In genomic region chr9:61375802-61376561, GRCm38 (mm10) we compare ENCODE assay signal across 9 mouse cellular contexts. TPM values are rescaled to one million over a fixed set of nuclear protein-coding genes. Genes with fewer than 3 reads are reported as not detected.
A peak's percentile ranks its signal among the peaks of the same experiment; 100 is the strongest.
DNase-seq lines count a peak whose midpoint lies in the region; ATAC-seq lines count a peak whose summit lies in the region.
"Had no signal": no experiment of that assay in that cellular context is flagged by ENCODE, and none has a peak within 500 bp of the region (broad histone marks: within the 10 kb centered on the region; RNA-seq: fewer than 3 reads in every experiment).

No protein-coding gene starts in this region.

- H3K4me1 ChIP-seq in limb, embryonic 15.5 days, result peaks cover 69% of the 10 kb centered on the region
- H3K4me1 ChIP-seq in stomach, embryonic 15.5 days, result peaks cover 69% of the 10 kb centered on the region

- no peak overlapping the region for H3K9ac ChIP-seq in limb, embryonic 15.5 days
- no peak overlapping the region for H3K9ac ChIP-seq in stomach, embryonic 15.5 days

- WGBS in limb, embryonic 15.5 days, result 24% methylated on average over 11 of the region's 11 CpGs
- 47% methylated on average over 11 of the region's 11 CpGs for WGBS in stomach, embryonic 15.5 days

- H3K4me3 ChIP-seq in limb, embryonic 15.5 days, result peak overlapping the region; percentile 89
- H3K4me3 ChIP-seq in stomach, embryonic 15.5 days (replicated peaks), result 0 out of 2 replicates have a peak overlapping the region, but pooled peaks have one; percentile 13

- H3K36me3 ChIP-seq in limb, embryonic 15.5 days, result peaks cover 13% of the 10 kb centered on the region
- no peaks in the 10 kb centered on the region for H3K36me3 ChIP-seq in stomach, embryonic 15.5 days

- no peaks in the 10 kb centered on the region for H3K27me3 ChIP-seq in limb, embryonic 15.5 days
- H3K27me3 ChIP-seq in stomach, embryonic 15.5 days (replicated peaks), result no peaks in the 10 kb centered on the region

- H3K9me3 ChIP-seq in limb, embryonic 15.5 days, result no peaks in the 10 kb centered on the region
- H3K9me3 ChIP-seq in stomach, embryonic 15.5 days, result no peaks in the 10 kb centered on the region

- ATAC-seq in limb, embryonic 15.5 days (ENCODE audit: insufficient number of reproducible peaks, low FRiP score, low TSS enrichment, low read depth), result no peak
- ATAC-seq in stomach, embryonic 15.5 days (ENCODE audit: insufficient read depth, low FRiP score, low read depth), result peak; percentile 44
- no peak for ATAC-seq in megakaryocyte progenitor cell, adult 5-6 weeks (replicated peaks; ENCODE audit: poor library complexity)

- H3K27ac ChIP-seq in limb, embryonic 15.5 days, result 0 out of 2 replicates have a peak overlapping the region, but pooled peaks have one; percentile 34
- H3K27ac ChIP-seq in stomach, embryonic 15.5 days, result peak overlapping the region; percentile 42; the same call in 1 of the 2 replicates

- DNase-seq in adrenal gland, postnatal 14 days, result peak; percentile 39
- DNase-seq in adrenal gland, postnatal 10 days, result no peak
- peak; percentile 46 for DNase-seq in urinary bladder, postnatal 14 days (ENCODE audit: low spot score)
- DNase-seq in urinary bladder, postnatal 4 days (ENCODE audit: low spot score in 2 of 2), result no peak
- DNase-seq in left cerebral cortex, postnatal 25 days (ENCODE audit: low spot score in 2 of 2), result no peak
- DNase-seq: heart, postnatal 36 days had no signal

- intact Hi-C loops in left cerebral cortex, postnatal 25 days (cut with DNase I), result no loop called here

- peak overlapping the region; percentile 37 for H3K4me2 ChIP-seq in limb, embryonic 15.5 days
- peak overlapping the region; percentile 94 for H3K4me2 ChIP-seq in stomach, embryonic 15.5 days

RNA-seq across cellular contexts. Expression of gene Tle3, which starts 3.8 kb away (rescaled TPM):
- 98.9 and 107 TPM in 2 replicates for total RNA-seq in adrenal gland, postnatal 14 days (2021)
- total RNA-seq in adrenal gland, postnatal 10 days (2021), result 10 to 100 TPM; 82.4 to 92.7 TPM
- 38.0 and 42.9 TPM in 2 replicates for polyA plus RNA-seq in limb, embryonic 15.5 days (2015; fragmentation: Nextera tagmentation; extraction: Ambion mirVana)
- 24.3 and 25.4 TPM in 2 replicates for polyA plus RNA-seq in stomach, embryonic 15.5 days (2015; fragmentation: Nextera tagmentation; extraction: Ambion mirVana)
- 10 to 100 TPM; 67.9 to 79.5 TPM for total RNA-seq in left cerebral cortex, postnatal 25 days (2021)
- total RNA-seq in megakaryocyte progenitor cell, adult 5-6 weeks (2015), result 65.2 and 66.2 TPM in 2 replicates
- total RNA-seq in megakaryocyte progenitor cell, adult 5-6 weeks (2017), result 48.0 and 50.5 TPM in 2 replicates

Comparison
In these comparisons a context has a peak if more than half of its experiments do, and no peak if none do; other contexts are left out.
1. DNase-seq: peak in adrenal gland, postnatal 14 days (single experiment) and urinary bladder, postnatal 14 days (single experiment); none in adrenal gland, postnatal 10 days (single experiment), urinary bladder, postnatal 4 days (0 of 2) and left cerebral cortex, postnatal 25 days (0 of 2).